Mouse (Mus musculus) intestine, embryonic 14.5 days (tissue): ENCODE measurements around the gene Dhdh. TPM values are rescaled to one million over a fixed set of nuclear protein-coding genes. Genes with fewer than 3 reads are reported as not detected.

Experiments used
- ATAC-seq: fragments of 200-750 bp; cut with Nextera tagmentation; replicated peaks from 2 replicates; pipeline ENCODE4 v1.8.0; 2017; ENCODE audit warnings: low read depth, moderate number of reproducible peaks, moderate TSS enrichment, moderate library complexity; ENCODE audit not compliant: low FRiP score, low TSS enrichment
- DNase-seq: peaks from one replicate; pipeline ENCODE4 v3.0.0-alpha.2; 2018; ENCODE audit warnings: low spot score
- H3K27ac ChIP-seq: fragments of 300-500 bp; sonication (generic); 2 replicates; pipeline ENCODE4 v1.5.1; 2014; ENCODE audit warnings: low read depth, mild to moderate bottlenecking, control low read depth
- H3K27me3 ChIP-seq: fragments of 300-500 bp; sonication (generic); replicated peaks from 2 replicates; pipeline ENCODE4 v1.6.1; 2014; ENCODE audit warnings: low read length, control low read depth; ENCODE audit not compliant: control insufficient read depth, insufficient read depth
- H3K36me3 ChIP-seq: fragments of 300-500 bp; sonication (generic); 2 replicates; pipeline ENCODE4 v1.6.1; 2014; ENCODE audit warnings: low read length, control low read depth; ENCODE audit not compliant: control insufficient read depth, insufficient read depth
- H3K4me1 ChIP-seq: fragments of 300-500 bp; sonication (generic); replicated peaks from 2 replicates; pipeline ENCODE4 v1.6.1; 2014; ENCODE audit warnings: low read length, control low read depth, mixed read lengths; ENCODE audit not compliant: control insufficient read depth, insufficient read depth
- H3K4me2 ChIP-seq: fragments of 300-500 bp; sonication (generic); 2 replicates; pipeline ENCODE4 v1.6.1; 2014; ENCODE audit warnings: low read length
- H3K4me3 ChIP-seq: fragments of 300-500 bp; sonication (generic); 2 replicates; pipeline ENCODE4 v1.5.1; 2014; ENCODE audit warnings: low read depth, low read length, control low read depth, mixed read lengths
- H3K9ac ChIP-seq: fragments of 300-500 bp; sonication (generic); 2 replicates; pipeline ENCODE4 v1.6.1; 2014; ENCODE audit warnings: mild to moderate bottlenecking, low read length
- H3K9me3 ChIP-seq: fragments of 300-500 bp; sonication (generic); 2 replicates; pipeline ENCODE4 v1.6.1; 2016; ENCODE audit warnings: low read length, control low read depth; ENCODE audit not compliant: control insufficient read depth
- WGBS: fragments of 180-500 bp; shearing (Covaris S2); extraction: QIAGEN DNeasy Blood & Tissue Kit; methylation state at CpG from one replicate; pipeline ENCODE4 v1.1.7; 2014; 5-methylcytosine and 5-hydroxymethylcytosine counted together
- polyA plus RNA-seq: library from polyadenylated mRNA; unstranded; fragments of >200 nt; fragmentation: Nextera tagmentation; extraction: Ambion mirVana; gene quantifications from 2 replicates; pipeline ENCODE4 v1.2.1, GENCODE M21; 2014

Gene Dhdh
- polyA plus RNA-seq, 1 experiment from 2014 or later, result 3.5 TPM

DNA sequence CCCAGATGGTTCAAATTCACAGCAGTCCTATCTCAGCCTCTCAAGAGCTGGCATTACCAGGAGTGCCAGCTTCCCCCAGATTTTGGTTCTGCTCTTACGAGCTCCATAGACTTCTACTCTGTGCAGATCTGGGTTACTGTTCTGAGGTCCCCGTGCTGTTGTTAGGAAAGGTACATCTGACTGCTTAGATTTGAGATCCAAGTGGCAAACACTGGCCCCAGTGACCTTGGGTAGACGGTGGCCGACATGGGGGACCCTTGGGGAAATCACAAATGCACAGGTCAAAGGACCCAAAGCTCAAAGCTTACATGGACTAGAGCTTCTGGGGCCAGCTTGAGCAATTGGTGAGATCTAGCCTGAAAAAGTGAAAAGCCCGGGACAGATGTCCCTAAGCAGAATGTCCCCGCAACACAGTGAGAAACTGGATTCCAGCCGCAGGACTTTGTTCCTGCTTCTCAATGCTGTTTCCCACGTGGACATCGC lies 31.8 kb downstream of the Dhdh start:
- no peak for DNase-seq
- Histone ChIP-seq H3K36me3 (peaks cover 58% of the 10 kb centered on the region), H3K4me3 (0 out of 2 replicates have a peak overlapping the region, but pooled peaks have one; percentile 92), H3K9me3 (no peaks in the 10 kb centered on the region), H3K4me2 (0 out of 2 replicates have a peak overlapping the region, but pooled peaks have one; percentile 63), H3K4me1 (peaks cover 32% of the 10 kb centered on the region), H3K9ac (no peak overlapping the region), H3K27me3 (no peaks in the 10 kb centered on the region), H3K27ac (no peak overlapping the region)
- no peak for ATAC-seq
- WGBS, result 51% methylated on average over 9 of the region's 9 CpGs

GRCm38 (mm10) chr7:45455932-45456696 lies 32.5 kb downstream of the Dhdh start:
- Histone ChIP-seq H3K9me3 (no peaks in the 10 kb centered on the region), H3K9ac (no peak overlapping the region), H3K4me3 (no peak overlapping the region), H3K4me1 (peaks cover 27% of the 10 kb centered on the region), H3K27me3 (no peaks in the 10 kb centered on the region), H3K36me3 (peaks cover 58% of the 10 kb centered on the region), H3K27ac (no peak overlapping the region), H3K4me2 (no peak overlapping the region)
- no peak for DNase-seq
- WGBS, result 76% methylated on average over 13 of the region's 13 CpGs
- ATAC-seq, result no peak

DNA sequence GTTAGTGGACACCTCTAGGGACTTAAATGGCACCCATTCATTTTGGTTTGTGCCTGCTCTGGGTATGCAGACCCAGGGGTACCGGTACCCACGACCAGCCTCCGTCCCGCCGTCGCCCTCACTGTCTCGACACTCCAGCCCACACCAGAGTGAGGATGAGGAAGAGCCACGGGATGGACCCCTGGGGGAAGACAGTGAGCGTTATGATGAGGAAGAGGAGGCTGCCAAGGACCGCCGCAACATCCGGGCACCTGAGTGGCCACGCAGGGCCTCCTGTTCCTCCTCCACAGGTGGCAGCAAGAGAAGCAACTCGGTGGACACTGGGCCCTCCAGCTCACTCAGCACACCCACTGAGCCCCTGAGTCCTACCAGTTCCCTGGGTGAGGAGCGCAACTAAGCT lies 33.6 kb downstream of the Dhdh start:
- peaks cover 16% of the 10 kb centered on the region for H3K4me1 ChIP-seq
- no peak for DNase-seq
- H3K36me3 ChIP-seq, result peaks cover 62% of the 10 kb centered on the region
- H3K9me3 ChIP-seq, result no peaks in the 10 kb centered on the region
- WGBS, result 91% methylated on average over 15 of the region's 15 CpGs
- no peak overlapping the region for H3K9ac ChIP-seq
- no peak overlapping the region for H3K4me3 ChIP-seq
- no peak for ATAC-seq
- no peak overlapping the region for H3K4me2 ChIP-seq
- H3K27me3 ChIP-seq, result no peaks in the 10 kb centered on the region
- no peak overlapping the region for H3K27ac ChIP-seq

GRCm38 (mm10) chr7:45451344-45451982 lies 37.1 kb downstream of the Dhdh start:
- Histone ChIP-seq H3K4me3 (no peak overlapping the region), H3K36me3 (peaks cover 60% of the 10 kb centered on the region), H3K9ac (no peak overlapping the region), H3K27ac (no peak overlapping the region), H3K4me2 (no peak overlapping the region), H3K9me3 (no peaks in the 10 kb centered on the region), H3K4me1 (0 out of 2 replicates have a peak, but pooled peaks cover 5% of the 10 kb centered on the region), H3K27me3 (no peaks in the 10 kb centered on the region)
- peak; percentile 93 for DNase-seq
- WGBS, result 53% methylated on average over 23 of the region's 23 CpGs
- ATAC-seq, result peak; percentile 70

DNA sequence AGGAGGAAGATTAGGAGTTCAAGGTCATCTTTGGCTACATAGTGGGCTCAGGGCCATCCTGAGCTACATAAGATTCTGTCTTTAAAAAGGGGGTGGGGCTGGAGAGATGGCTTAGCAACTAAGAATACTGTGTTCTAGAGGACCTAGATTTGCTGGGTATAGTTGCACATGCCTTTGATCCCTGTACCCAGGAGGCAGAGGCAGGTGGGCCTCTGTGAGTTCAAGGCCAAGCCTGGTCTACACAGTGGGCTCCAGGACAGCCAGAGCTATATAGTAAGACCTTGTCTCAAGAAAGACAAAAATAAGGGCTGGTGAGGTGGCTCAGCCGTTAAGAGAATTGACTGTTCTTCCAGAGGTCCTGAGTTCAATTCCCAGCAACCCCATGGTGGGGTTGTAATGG lies 38.6 kb downstream of the Dhdh start:
- no peak overlapping the region for H3K4me2 ChIP-seq
- H3K9me3 ChIP-seq, result no peaks in the 10 kb centered on the region
- no peaks in the 10 kb centered on the region for H3K27me3 ChIP-seq
- 87% methylated on average over 1 of the region's 1 CpGs for WGBS
- ATAC-seq (no peak), DNase-seq (no peak)
- H3K4me3 ChIP-seq, result no peak overlapping the region
- H3K36me3 ChIP-seq, result peaks cover 58% of the 10 kb centered on the region
- no peak overlapping the region for H3K27ac ChIP-seq
- H3K4me1 ChIP-seq, result 0 out of 2 replicates have a peak, but pooled peaks cover 5% of the 10 kb centered on the region
- no peak overlapping the region for H3K9ac ChIP-seq

- Histone ChIP-seq H3K4me2 (no peak overlapping the region), H3K27me3 (no peaks in the 10 kb centered on the region), H3K9me3 (no peaks in the 10 kb centered on the region), H3K9ac (no peak overlapping the region), H3K36me3 (peaks cover 59% of the 10 kb centered on the region), H3K27ac (no peak overlapping the region), H3K4me3 (no peak overlapping the region), H3K4me1 (0 out of 2 replicates have a peak, but pooled peaks cover 5% of the 10 kb centered on the region)
- WGBS, result 31% methylated on average over 11 of the region's 11 CpGs
- ATAC-seq (no peak), DNase-seq (no peak)
Observed at GRCm38 (mm10) chr7:45447325-45447990, 41.1 kb downstream of the Dhdh start.

- Histone ChIP-seq H3K9ac (no peak overlapping the region), H3K36me3 (peaks cover 56% of the 10 kb centered on the region), H3K4me2 (no peak overlapping the region), H3K27me3 (no peaks in the 10 kb centered on the region), H3K27ac (no peak overlapping the region), H3K9me3 (no peaks in the 10 kb centered on the region), H3K4me3 (no peak overlapping the region), H3K4me1 (0 out of 2 replicates have a peak, but pooled peaks cover 5% of the 10 kb centered on the region)
- ATAC-seq (no peak), DNase-seq (no peak)
Observed at GRCm38 (mm10) chr7:45446589-45446988, 42.0 kb downstream of the Dhdh start.

GRCm38 (mm10) chr7:45443526-45444420 lies 44.8 kb downstream of the Dhdh start:
- Histone ChIP-seq H3K36me3 (peaks cover 61% of the 10 kb centered on the region), H3K4me1 (0 out of 2 replicates have a peak, but pooled peaks cover 5% of the 10 kb centered on the region), H3K9ac (no peak overlapping the region), H3K27me3 (no peaks in the 10 kb centered on the region), H3K4me3 (no peak overlapping the region), H3K4me2 (no peak overlapping the region), H3K9me3 (no peaks in the 10 kb centered on the region), H3K27ac (no peak overlapping the region)
- ATAC-seq (no peak), DNase-seq (no peak)
- WGBS, result 82% methylated on average over 22 of the region's 22 CpGs
